Mouse (Mus musculus) limb, embryonic 11.5 days (tissue): Measurements from ENCODE around the gene Gm20696. TPM values are rescaled to one million over a fixed set of nuclear protein-coding genes. Genes with fewer than 3 reads are reported as not detected.

Experiments
- ATAC-seq: fragments of 200-750 bp; cut with Nextera tagmentation; 2 replicates; pipeline ENCODE4 v1.8.0; 2017; ENCODE audit warnings: low read depth; ENCODE audit not compliant: insufficient number of reproducible peaks, low FRiP score, low TSS enrichment
- DNase-seq: peaks from one replicate; pipeline ENCODE4 v3.0.0-alpha.2; 2015; ENCODE audit warnings: low spot score
- H3K27ac ChIP-seq: fragments of 300-500 bp; sonication (generic); replicated peaks from 2 replicates; pipeline ENCODE4 v1.5.1; 2014; ENCODE audit warnings: low read depth, mild to moderate bottlenecking, low read length
- H3K27me3 ChIP-seq: fragments of 300-500 bp; sonication (generic); 2 replicates; pipeline ENCODE4 v1.6.1; 2014; ENCODE audit warnings: mild to moderate bottlenecking, low read length, mixed read lengths; ENCODE audit not compliant: control insufficient read depth, insufficient read depth
- H3K36me3 ChIP-seq: fragments of 300-500 bp; sonication (generic); 2 replicates; pipeline ENCODE4 v1.6.1; 2014; ENCODE audit warnings: mild to moderate bottlenecking, low read length, moderate library complexity, mixed read lengths; ENCODE audit not compliant: control insufficient read depth, insufficient read depth
- H3K4me1 ChIP-seq: fragments of 300-500 bp; sonication (generic); 2 replicates; pipeline ENCODE4 v1.6.1; 2014; ENCODE audit warnings: low read length, mixed read lengths; ENCODE audit not compliant: control insufficient read depth, insufficient read depth
- H3K4me2 ChIP-seq: fragments of 300-500 bp; sonication (generic); 2 replicates; pipeline ENCODE4 v1.6.1; 2014; ENCODE audit warnings: low read depth, mild to moderate bottlenecking, moderate library complexity; ENCODE audit not compliant: severe bottlenecking
- H3K4me3 ChIP-seq: fragments of 300-500 bp; sonication (generic); 2 replicates; pipeline ENCODE4 v1.5.1; 2014; ENCODE audit warnings: low read depth, low read length
- H3K9ac ChIP-seq: fragments of 300-500 bp; sonication (generic); 2 replicates; pipeline ENCODE4 v1.6.1; 2014; ENCODE audit warnings: mild to moderate bottlenecking, low read length
- H3K9me3 ChIP-seq: fragments of 300-500 bp; sonication (generic); 2 replicates; pipeline ENCODE4 v1.6.1; 2016; ENCODE audit warnings: low read length; ENCODE audit not compliant: control insufficient read depth
- WGBS: fragments of 180-500 bp; shearing (Covaris S2); extraction: QIAGEN DNeasy Blood & Tissue Kit; methylation state at CpG from one replicate; pipeline ENCODE4 v1.1.7; 2014; 5-methylcytosine and 5-hydroxymethylcytosine counted together
- polyA plus RNA-seq: library from polyadenylated mRNA; unstranded; fragments of >200 nt; fragmentation: Nextera tagmentation; extraction: Ambion mirVana; gene quantifications from 2 replicates; pipeline ENCODE4 v1.2.1, GENCODE M21; 2014

Gm20696 gene
- polyA plus RNA-seq, 1 experiment from 2014 or later = 4.0 TPM

- Histone ChIP-seq H3K36me3 (no peaks in the 10 kb centered on the region), H3K4me3 (no peak overlapping the region), H3K4me2 (no peak overlapping the region), H3K4me1 (peaks cover 26% of the 10 kb centered on the region), H3K27me3 (no peaks in the 10 kb centered on the region), H3K9ac (no peak overlapping the region), H3K9me3 (no peaks in the 10 kb centered on the region), H3K27ac (no peak overlapping the region)
- ATAC-seq = no peak
- DNase-seq = no peak
- WGBS = 86% methylated on average over 3 of the region's 3 CpGs
These were observed 394.4 kb downstream of the Gm20696 start for GRCm38 (mm10) chr6:99272174-99272573.

DNA sequence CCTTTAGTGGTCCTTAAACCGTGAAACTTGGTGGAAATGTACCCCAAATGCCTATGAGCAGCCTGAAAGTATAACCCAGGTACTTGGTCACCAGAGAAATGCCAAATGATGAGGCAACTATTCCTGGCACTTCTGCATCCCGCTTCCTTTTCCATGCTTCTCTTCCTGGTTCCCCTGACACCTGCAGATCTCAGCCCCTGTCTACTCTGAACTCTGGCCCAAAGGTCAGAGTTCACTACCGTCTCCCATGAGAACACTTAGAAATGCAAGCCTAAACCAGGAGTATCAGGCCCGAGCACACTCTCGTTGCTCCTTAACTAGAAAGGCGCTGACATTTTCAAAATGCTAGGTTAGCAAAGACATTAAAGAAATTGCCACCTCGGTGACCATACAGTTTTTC lies 394.9 kb downstream of the Gm20696 start:
- peaks cover 26% of the 10 kb centered on the region for H3K4me1 ChIP-seq
- no peaks in the 10 kb centered on the region for H3K9me3 ChIP-seq
- no peak for DNase-seq
- ATAC-seq = no peak
- H3K27ac ChIP-seq = no peak overlapping the region
- H3K36me3 ChIP-seq = no peaks in the 10 kb centered on the region
- H3K27me3 ChIP-seq = no peaks in the 10 kb centered on the region
- no peak overlapping the region for H3K9ac ChIP-seq
- no peak overlapping the region for H3K4me2 ChIP-seq
- 72% methylated on average over 7 of the region's 7 CpGs for WGBS
- no peak overlapping the region for H3K4me3 ChIP-seq

GRCm38 (mm10) chr6:99269921-99270320 lies 396.7 kb downstream of the Gm20696 start:
- ATAC-seq = no peak
- no peak overlapping the region for H3K4me3 ChIP-seq
- no peaks in the 10 kb centered on the region for H3K27me3 ChIP-seq
- no peaks in the 10 kb centered on the region for H3K9me3 ChIP-seq
- H3K9ac ChIP-seq = no peak overlapping the region
- H3K4me2 ChIP-seq = no peak overlapping the region
- 65% methylated on average over 6 of the region's 6 CpGs for WGBS
- H3K36me3 ChIP-seq = no peaks in the 10 kb centered on the region
- H3K4me1 ChIP-seq = peaks cover 25% of the 10 kb centered on the region
- no peak for DNase-seq
- H3K27ac ChIP-seq = no peak overlapping the region

DNA sequence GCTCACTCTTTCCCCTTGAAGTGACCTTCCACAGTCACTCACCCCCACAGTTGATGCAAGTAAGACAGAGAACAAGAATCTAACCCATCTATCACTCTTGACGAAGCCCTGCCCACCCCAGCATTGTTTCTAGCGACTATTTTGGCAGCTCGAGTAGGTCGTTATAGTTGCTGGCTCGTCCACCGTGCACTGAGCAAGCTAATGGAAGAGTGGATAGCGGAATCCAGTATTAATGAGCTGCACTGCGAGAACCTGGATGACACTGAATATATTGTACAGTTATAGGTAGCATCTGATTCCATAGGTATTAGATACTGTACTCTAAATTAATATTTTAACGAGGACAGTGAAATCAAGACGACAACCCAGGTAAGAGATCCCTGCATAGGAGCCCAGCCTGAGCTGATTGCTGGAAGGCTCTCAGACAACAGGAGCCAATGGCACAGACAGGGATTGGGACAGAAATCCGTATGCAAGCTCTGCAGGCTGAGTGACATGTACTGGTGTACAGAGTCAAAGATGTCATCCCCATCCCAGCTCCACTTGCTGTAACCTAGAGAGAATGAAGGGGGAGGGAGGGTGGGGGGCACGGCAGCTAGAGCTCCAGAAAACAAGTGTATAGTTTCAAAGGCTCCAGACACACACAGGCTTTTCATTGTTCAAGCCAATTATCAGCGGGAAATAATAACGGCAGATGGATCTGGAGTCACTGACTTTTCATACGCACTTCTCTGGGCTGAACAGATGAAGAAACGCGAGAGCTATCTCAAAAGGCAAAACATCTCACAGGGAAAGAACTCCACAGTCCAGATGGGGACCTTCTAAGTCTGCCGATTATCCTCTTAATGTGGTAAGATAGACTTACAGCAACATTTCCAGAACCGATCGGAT lies 398.2 kb downstream of the Gm20696 start:
- H3K4me3 ChIP-seq = no peak overlapping the region
- H3K4me2 ChIP-seq = no peak overlapping the region
- peaks cover 22% of the 10 kb centered on the region for H3K4me1 ChIP-seq
- DNase-seq (no peak), ATAC-seq (no peak)
- 68% methylated on average over 20 of the region's 20 CpGs for WGBS
- H3K9ac ChIP-seq = no peak overlapping the region
- no peaks in the 10 kb centered on the region for H3K9me3 ChIP-seq
- no peaks in the 10 kb centered on the region for H3K36me3 ChIP-seq
- H3K27me3 ChIP-seq = no peaks in the 10 kb centered on the region
- H3K27ac ChIP-seq = no peak overlapping the region

DNA sequence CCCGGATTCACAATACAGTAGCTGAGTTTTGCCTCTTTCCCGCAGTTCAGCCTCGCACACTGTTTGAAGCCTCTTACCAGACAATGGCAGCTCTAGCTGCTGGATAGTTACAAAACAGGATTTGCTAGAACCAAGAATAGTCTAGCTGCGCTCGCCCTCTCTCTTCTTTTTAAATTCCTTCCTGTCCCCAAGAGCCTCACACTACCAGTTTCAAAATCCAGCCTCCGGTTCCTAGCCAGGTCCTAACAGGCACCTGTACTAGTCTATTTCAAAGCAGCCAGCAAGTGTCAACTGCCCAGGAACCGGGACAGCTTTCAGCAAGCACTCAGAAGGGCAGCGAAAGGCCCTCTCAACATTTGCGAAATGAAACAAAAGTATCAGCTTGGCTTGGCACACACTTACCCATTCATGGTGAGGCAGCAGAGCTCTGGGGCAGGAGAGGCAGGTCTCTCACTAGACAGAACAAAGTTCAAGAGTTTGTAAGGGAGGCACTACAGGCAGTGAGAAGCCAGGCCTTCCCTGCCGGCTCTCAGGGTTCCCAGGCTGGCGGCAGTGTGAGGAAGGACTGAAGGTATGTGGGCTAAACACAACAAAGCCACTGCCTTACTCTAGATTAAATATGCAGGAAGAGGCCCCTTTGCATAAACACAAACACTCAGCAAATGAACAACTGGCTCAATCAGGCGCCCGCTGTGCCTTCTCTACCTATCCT lies 400.5 kb downstream of the Gm20696 start:
- 37% methylated on average over 13 of the region's 13 CpGs for WGBS
- no peak overlapping the region for H3K4me2 ChIP-seq
- no peak overlapping the region for H3K4me3 ChIP-seq
- no peak for ATAC-seq
- peak; percentile 34 for DNase-seq
- no peaks in the 10 kb centered on the region for H3K36me3 ChIP-seq
- H3K9me3 ChIP-seq = no peaks in the 10 kb centered on the region
- no peak overlapping the region for H3K9ac ChIP-seq
- H3K4me1 ChIP-seq = peaks cover 16% of the 10 kb centered on the region; the same call in 1 of the 2 replicates
- H3K27me3 ChIP-seq = no peaks in the 10 kb centered on the region
- no peak overlapping the region for H3K27ac ChIP-seq

GRCm38 (mm10) chr6:99265173-99265572 lies 401.4 kb downstream of the Gm20696 start:
- no peak overlapping the region for H3K4me3 ChIP-seq
- H3K9me3 ChIP-seq = no peaks in the 10 kb centered on the region
- H3K9ac ChIP-seq = no peak overlapping the region
- H3K36me3 ChIP-seq = no peaks in the 10 kb centered on the region
- no peak for ATAC-seq
- 45% methylated on average over 4 of the region's 4 CpGs for WGBS
- H3K4me1 ChIP-seq = peaks cover 16% of the 10 kb centered on the region; the same call in 1 of the 2 replicates
- H3K4me2 ChIP-seq = no peak overlapping the region
- no peak overlapping the region for H3K27ac ChIP-seq
- no peak for DNase-seq
- no peaks in the 10 kb centered on the region for H3K27me3 ChIP-seq

- H3K4me3 ChIP-seq = no peak overlapping the region
These were observed 402.2 kb downstream of the Gm20696 start for GRCm38 (mm10) chr6:99264192-99265093.

GRCm38 (mm10) chr6:99263886-99264185 lies 402.8 kb downstream of the Gm20696 start:
- Histone ChIP-seq H3K4me2 (no peak overlapping the region), H3K9me3 (no peaks in the 10 kb centered on the region), H3K27ac (no peak overlapping the region), H3K36me3 (no peaks in the 10 kb centered on the region), H3K27me3 (no peaks in the 10 kb centered on the region), H3K4me3 (no peak overlapping the region), H3K4me1 (peaks cover 16% of the 10 kb centered on the region; the same call in 1 of the 2 replicates), H3K9ac (no peak overlapping the region)
- no peak for DNase-seq
- WGBS = 41% methylated on average over 2 of the region's 2 CpGs
- no peak for ATAC-seq

More at GRCm38 (mm10) chr6:99264192-99265093, 402.2 kb downstream of the Gm20696 start:
- Histone ChIP-seq H3K9me3 (no peaks in the 10 kb centered on the region), H3K9ac (no peak overlapping the region), H3K36me3 (no peaks in the 10 kb centered on the region), H3K4me1 (peaks cover 16% of the 10 kb centered on the region; the same call in 1 of the 2 replicates), H3K27ac (no peak overlapping the region), H3K27me3 (no peaks in the 10 kb centered on the region), H3K4me2 (no peak overlapping the region)
- no peak for DNase-seq
- WGBS = 38% methylated on average over 13 of the region's 13 CpGs
- no peak for ATAC-seq
